Mouse (Mus musculus) spleen, embryonic (tissue): ENCODE measurements around the gene Abca15.
"Not testable (repeated sequence)": the region's sequence is repeated elsewhere in the genome, so short reads cannot be mapped to it uniquely, and the experiment has no call there.

Experiments
- CTCF ChIA-PET: fragments of 350-600 bp; sonication (Branson Sonifier 250); formaldehyde crosslinking; loops from one replicate; lab custom pipeline; 2022; lab: Charles Lee

The Abca15 gene

DNA sequence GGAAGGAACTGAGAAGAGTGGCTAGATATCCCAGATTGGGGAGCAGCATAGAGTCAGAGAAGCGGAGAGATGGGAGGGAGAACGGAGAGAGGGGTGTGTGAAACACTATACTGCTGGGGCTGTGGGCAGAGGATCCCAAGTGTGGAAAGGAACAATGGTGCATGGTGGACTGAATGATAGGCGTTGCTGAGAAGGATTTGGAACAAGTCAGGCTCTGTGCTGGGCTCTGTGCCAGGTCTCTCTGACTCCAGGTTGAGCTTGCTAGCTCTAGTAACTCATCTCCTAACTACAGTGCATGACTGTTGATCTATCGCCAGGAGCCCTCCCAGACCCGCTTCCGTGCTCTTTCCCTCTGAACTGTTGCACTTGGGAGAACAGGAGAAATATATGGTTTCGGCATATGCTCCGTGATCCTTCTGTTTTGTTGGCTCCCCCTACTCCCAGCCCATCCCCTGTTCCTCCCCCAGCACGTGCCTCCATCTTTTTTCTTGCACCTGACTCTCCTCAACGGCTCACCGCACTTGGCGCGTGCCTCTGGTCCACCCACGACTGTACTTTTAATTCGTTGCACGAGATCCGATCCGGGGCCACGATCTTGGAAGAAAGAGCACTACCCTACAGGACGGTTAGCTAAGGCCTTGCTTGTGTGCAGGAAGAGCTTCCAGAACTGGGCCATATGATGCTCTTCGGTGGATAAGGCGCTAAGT lies at the start of gene Abca15:
Gene Abca15 (plus strand): TSS at position 584 of the 707 bp plus-strand sequence.
- CTCF ChIA-PET = no interaction called here

DNA sequence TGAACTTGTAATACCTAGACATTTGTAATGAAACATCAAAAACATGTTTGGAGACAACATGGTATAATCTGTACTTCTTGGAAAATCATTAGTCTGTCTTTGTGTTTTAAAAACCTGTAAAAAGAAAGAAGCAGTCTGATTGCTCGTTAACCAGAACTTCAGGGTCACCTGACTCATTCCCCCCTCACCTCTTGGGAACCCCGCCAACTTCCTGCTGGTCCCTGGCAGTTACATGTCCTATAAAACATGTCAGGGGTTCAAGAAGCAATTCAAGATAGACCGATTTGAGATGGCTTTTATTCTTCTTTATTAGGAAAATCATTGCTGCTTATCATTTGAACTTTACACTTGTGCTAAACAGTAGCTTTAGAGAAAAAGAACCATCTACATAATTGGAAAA lies 43.2 kb upstream of the Abca15 start:
- CTCF ChIA-PET = no interaction called here

DNA sequence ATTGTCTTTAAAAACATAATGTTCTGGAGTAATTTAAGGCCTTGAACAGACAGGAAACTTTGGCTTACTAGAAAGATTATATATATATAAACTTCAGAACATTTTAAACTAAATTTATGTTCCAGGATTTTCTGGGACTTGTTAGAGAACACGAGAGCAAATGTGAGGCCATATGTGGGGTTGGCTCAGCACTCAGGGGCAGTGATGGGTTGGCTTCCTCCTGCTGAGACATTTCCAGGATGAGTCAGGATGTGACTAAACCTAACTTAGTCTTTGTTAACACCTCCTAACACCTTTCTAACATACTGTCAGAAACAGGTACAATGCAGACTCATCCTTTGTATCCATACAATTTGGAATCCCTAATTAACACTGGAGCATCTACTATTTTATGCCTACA lies 12.4 kb upstream of the Abca15 start:
- CTCF ChIA-PET = no interaction called here

DNA sequence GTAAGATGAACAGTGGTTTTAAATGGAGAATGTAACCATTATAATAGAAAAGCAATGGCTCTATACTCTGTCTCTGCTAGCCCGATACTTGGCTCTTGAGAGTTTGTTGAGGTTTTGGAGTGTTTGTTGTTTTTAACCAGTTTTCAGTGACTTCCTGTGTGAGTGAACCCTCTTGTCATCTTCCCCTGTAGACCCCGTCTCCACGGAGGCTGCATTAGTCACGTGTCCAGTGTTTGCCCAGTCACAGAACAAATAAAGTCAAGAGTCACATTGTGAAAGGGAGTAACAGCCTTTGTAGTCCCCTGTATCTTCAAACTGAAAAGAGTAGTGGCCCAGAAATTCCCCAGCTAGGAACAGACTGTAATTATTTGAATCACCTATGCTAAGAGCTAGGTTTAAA lies 5.5 kb upstream of the Abca15 start:
- CTCF ChIA-PET = no interaction called here

DNA sequence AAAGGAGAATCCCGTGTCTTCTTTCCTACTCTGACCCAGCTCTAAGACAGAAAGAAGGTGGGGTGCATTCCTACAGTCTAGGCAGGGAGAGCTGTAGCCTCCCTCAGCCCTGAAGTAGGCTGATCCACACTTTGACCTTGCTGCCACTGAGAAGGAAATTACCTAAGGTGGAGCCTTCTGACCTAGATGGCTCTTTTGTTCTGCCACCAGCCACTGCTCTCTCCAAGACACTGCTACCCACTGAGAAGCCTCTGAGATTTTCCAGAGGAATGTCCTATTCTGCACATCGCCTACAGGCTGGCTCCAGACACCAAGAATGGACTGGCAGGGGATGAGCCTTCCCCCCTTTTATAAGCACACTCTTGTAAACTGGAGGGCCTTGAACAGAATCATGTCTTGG lies 2.6 kb upstream of the Abca15 start:
- CTCF ChIA-PET = not testable (repeated sequence)

DNA sequence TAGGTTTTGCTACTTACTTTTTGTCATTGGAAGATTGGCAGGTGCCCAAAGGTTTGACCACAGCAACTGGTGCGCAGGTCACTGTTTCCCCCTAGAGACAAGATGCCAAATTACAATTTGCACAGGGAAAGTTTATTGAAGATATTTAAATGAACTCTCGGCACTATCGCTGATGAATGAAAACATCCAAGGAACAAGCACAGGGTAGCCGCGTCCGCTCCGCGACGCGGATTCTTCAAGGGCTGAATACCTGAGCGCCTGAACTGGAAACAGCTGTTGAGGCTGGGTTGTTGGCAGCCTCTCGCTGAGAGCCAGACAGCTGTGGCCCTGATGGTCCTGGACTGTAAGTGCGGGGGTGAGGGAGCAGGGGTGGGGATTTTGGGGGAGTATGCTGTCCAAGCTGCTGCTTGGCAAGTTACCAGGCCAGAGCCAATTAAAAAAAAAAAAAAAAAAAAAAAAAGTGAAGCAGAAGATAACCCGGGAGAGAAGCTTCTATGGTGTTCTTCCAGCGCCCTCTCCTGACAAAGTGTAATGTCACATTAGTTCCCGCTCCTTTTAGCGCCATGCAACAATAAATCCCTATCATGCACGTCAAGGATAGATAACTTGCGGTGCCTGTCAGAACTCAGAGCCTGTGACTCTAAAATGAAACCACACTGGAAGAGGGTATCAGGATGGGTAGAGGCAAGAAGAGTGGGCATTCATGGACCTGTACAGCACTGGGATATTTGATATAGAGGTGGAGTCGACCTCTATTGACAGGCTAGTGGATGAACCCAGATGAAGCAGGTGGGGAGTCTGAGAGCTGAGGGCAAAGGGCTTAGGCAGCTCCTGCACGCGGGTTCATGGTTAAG lies 1.0 kb upstream of the Abca15 start:
- CTCF ChIA-PET = no interaction called here

DNA sequence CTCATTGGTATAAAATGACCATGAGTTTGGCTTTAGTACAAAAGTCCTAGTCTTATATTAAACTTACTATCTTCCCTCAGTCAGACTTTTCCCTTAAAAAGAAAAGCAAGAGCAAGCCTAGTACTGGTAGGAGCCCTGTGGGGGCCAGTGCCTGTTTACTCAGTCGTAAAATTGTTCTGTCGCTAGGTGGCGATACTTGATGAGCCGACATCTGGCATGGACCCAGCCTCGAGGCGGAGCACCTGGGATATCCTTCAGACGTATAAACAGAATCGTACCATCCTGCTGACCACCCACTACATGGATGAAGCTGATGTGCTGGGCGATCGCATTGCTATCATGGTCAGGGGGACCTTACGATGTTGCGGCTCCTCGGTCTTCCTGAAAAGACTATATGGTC lies 32.7 kb downstream of the Abca15 start:
- CTCF ChIA-PET = no interaction called here

DNA sequence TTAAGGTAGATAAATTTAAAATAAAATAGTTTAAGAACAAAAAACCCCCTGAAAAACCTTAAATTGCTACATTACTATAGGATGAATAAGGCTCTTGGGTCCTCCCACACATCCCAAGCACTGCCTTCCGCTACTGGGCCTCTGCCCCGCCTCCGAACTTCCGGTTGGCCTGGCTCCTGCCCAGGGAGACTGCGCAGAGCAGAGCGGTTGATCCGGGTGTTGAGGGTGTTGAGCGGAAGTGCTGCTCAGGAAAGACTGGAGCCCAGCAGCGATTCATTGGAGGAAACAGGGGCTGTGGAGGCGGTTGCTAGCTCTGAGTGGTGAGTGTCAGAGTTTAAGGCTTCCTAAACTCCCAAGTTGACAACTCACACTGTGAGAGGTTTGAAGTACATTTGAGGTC lies 81.0 kb downstream of the Abca15 start, which contains the start of gene Abca16:
Gene Abca16 (plus strand): TSS at position 201 of the 400 bp plus-strand sequence.
- CTCF ChIA-PET = no interaction called here

DNA sequence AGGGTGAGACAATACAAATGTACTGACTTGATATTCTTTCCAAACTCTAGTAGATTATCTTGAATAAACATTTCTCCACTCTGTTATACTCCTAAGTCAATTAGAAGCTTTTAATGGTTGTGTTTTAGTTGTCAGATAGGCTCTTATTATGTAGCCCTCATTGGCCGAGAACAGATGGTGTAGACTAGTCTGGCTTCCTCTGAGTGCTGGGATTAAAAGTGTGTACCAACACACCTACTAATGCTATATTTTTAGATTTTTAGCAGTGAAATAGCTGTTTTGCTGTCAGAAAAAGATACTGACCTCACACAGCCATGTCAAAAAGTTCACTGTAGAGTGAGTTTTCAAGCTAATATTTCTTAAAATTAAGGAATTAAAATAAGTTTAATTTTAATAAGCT lies 83.9 kb downstream of the Abca15 start:
- CTCF ChIA-PET = no interaction called here

DNA sequence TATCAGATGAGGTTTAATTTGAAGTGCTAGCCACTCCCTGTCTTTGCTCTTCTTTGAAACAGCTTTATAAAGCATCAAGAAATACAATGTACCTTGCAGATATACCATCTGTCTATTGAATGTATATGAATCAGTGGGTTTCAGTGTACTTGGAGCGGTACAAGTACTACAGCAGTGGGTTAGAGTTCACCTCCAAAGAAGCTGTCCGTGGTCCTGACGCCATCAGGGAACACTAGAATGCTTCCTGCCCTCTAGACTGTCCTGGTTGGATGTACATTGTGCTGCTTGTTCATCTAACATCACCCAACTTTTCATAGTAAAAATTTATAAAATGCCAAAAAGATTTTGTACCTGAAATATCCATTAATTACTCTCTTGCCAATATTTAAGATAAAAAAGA lies 98.2 kb downstream of the Abca15 start:
- CTCF ChIA-PET = no interaction called here

DNA sequence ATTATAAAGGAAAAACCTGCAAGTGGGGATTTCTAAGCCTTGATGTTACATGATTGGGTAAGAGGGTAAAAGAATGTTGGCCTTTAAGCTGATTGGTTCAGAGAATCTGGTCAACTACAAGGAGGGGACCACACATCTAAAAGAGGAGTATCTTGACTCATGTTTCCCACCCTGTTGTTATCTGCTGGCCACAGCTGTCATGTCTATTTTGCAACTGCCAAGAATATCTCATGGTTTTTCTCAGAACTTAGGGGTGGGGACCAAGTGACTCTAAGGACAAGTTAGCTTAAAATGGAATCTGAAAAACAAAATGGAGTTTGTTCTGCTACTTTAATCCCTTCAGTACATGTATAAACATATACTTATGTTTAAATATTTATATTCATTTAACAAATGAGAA lies 103.0 kb downstream of the Abca15 start:
- CTCF ChIA-PET = no interaction called here
